Mouse (Mus musculus): Measurements from ENCODE around the gene Fam83e.

DNA sequence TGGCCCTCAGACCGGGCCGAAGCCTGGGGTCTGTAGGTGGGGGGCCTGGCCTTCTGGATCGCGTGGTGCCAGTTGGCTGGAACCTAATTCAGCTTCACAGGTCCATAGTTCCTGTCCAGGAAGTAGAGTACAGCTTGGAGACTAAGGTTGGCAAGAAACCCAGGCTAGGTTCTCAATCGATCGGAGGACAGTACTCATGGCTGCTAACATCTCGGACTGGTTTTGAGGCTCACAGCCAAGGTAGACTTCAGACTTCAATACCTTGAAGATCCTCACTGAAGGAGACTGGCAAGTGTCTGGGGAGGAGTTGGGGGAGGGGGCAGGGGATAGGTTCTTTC lies 191 bp downstream of the Fam83e start:
- no peak for TF ChIP-seq CTCF (IDR thresholded peaks at IDR 0.05; ENCODE audit: low read depth)
- TF ChIP-seq EP300 (optimal IDR thresholded peaks at IDR 0.05) = no peak

Measured in stomach, postnatal 0 days (tissue).